ENCODE assay signal across 13 mouse cellular contexts in the genomic region with DNA sequence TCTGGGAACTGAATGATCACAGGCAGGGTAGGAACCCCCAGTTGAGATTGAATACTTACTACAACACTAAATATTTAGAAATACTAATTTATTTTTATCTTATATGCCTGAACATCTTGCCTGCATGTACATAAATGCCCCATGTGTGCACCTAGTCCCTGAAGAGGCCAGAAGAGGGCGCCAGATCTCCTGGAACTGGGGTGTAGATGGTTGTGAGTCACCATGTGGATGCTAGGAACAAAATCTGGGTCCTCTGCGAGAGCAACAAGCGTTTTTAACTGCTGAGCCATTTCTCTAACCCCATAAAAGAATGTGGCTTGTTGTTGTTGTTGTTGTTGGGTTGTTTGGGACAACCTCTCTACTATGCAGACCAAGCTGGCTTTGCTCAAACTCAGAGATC. TPM values are rescaled to one million over a fixed set of nuclear protein-coding genes. Genes with fewer than 3 reads are reported as not detected.
DNase-seq lines count a peak whose midpoint lies in the region; ATAC-seq and TF ChIP-seq lines count a peak whose summit lies in the region.
"Had no signal": no experiment of that assay in that cellular context is flagged by ENCODE, and none has a peak within 500 bp of the region (broad histone marks: within the 10 kb centered on the region; RNA-seq: fewer than 3 reads in every experiment).

No protein-coding gene starts in this region.

- H3K9ac ChIP-seq in kidney, postnatal 0 days (ENCODE audit: low read depth, low read length) = no peak overlapping the region
- H3K9ac ChIP-seq in midbrain, embryonic 14.5 days (replicated peaks; ENCODE audit: low read length) = no peak overlapping the region
- H3K9ac ChIP-seq: forebrain, embryonic 13.5 days had no signal

- 0 out of 2 replicates have a peak, but pooled peaks cover 5% of the 10 kb centered on the region for H3K4me1 ChIP-seq in kidney, postnatal 0 days (replicated peaks; ENCODE audit: insufficient read depth, low read length)
- H3K4me1 ChIP-seq in bone marrow macrophage, adult 2 months (ENCODE audit: control insufficient read depth, insufficient read depth, low read length) = peaks cover 12% of the 10 kb centered on the region
- H3K4me1 ChIP-seq in midbrain, embryonic 14.5 days (ENCODE audit: control insufficient read depth, insufficient read depth, low read length) = no peaks in the 10 kb centered on the region

- DNase-seq in kidney, postnatal 0 days (ENCODE audit: low spot score) = no peak
- DNase-seq in kidney, adult 8-10 months = no peak
- peak; percentile 45 for DNase-seq in 3T3-L1 (ENCODE audit: low read depth, low spot score)
- DNase-seq in CD4-positive helper T cell, adult 2 months (ENCODE audit: low read depth, low spot score) = peak; percentile 59
- no peak for DNase-seq in embryo, embryonic 10.5 days (ENCODE audit: low spot score)
- DNase-seq in midbrain, embryonic 14.5 days = no peak
- no peak for DNase-seq in left cerebral cortex, adult 18-20 months (ENCODE audit: low spot score in 2 of 2)
- DNase-seq: kidney, postnatal 4 days; right cerebral cortex, adult 18-20 months had no signal

- 70% methylated on average over 3 of the region's 3 CpGs for WGBS in kidney, postnatal 0 days
- 63% methylated on average over 3 of the region's 3 CpGs for WGBS in midbrain, embryonic 14.5 days

- no peak overlapping the region for H3K4me3 ChIP-seq in kidney, postnatal 0 days (replicated peaks; ENCODE audit: low read depth, low read length)
- H3K4me3 ChIP-seq in bone marrow macrophage, adult 2 months (ENCODE audit: insufficient read depth, low read length) = no peak overlapping the region
- no peak overlapping the region for H3K4me3 ChIP-seq in midbrain, embryonic 14.5 days (replicated peaks; ENCODE audit: low read depth, low read length)
- H3K4me3 ChIP-seq: forebrain, embryonic 13.5 days; hindbrain, embryonic 10.5 days had no signal

- no peaks in the 10 kb centered on the region for H3K9me3 ChIP-seq in kidney, postnatal 0 days (replicated peaks; ENCODE audit: low read length)
- no peaks in the 10 kb centered on the region for H3K9me3 ChIP-seq in midbrain, embryonic 14.5 days (ENCODE audit: control insufficient read depth, low read length)
- H3K9me3 ChIP-seq: forebrain, embryonic 13.5 days; hindbrain, embryonic 10.5 days had no signal

- no peaks in the 10 kb centered on the region for H3K27me3 ChIP-seq in kidney, postnatal 0 days (ENCODE audit: insufficient read depth, low read length)
- no peaks in the 10 kb centered on the region for H3K27me3 ChIP-seq in midbrain, embryonic 14.5 days (ENCODE audit: control insufficient read depth, insufficient read depth, low read length)
- H3K27me3 ChIP-seq: forebrain, embryonic 13.5 days had no signal

- peak; percentile 45; the same call in 1 of the 2 replicates for TF ChIP-seq CTCF in kidney, postnatal 0 days (IDR thresholded peaks at IDR 0.05; ENCODE audit: low read depth)
- peak; percentile 25; the same call in 1 of the 2 replicates for TF ChIP-seq CTCF in bone marrow macrophage, adult 2 months (IDR thresholded peaks at IDR 0.05; ENCODE audit: low read depth, low read length)

- no peak overlapping the region for H3K4me2 ChIP-seq in kidney, postnatal 0 days (ENCODE audit: low read length)
- no peak overlapping the region for H3K4me2 ChIP-seq in midbrain, embryonic 14.5 days (ENCODE audit: low read length)
- H3K4me2 ChIP-seq: forebrain, embryonic 13.5 days had no signal

- H3K27ac ChIP-seq in kidney, postnatal 0 days = no peak overlapping the region
- H3K27ac ChIP-seq in bone marrow macrophage, adult 2 months (ENCODE audit: insufficient read depth, low read depth, low read length) = no peak overlapping the region
- H3K27ac ChIP-seq in midbrain, embryonic 14.5 days (replicated peaks; ENCODE audit: low read depth, low read length) = no peak overlapping the region
- H3K27ac ChIP-seq: forebrain, embryonic 13.5 days; hindbrain, embryonic 10.5 days had no signal

- TF ChIP-seq POLR2A in bone marrow macrophage, adult 2 months (IDR thresholded peaks at IDR 0.05; ENCODE audit: borderline replicate concordance, low read depth, low read length) = no peak

- no peak for ATAC-seq in kidney, postnatal 0 days (replicated peaks; ENCODE audit: low FRiP score, low read depth)
- no peak for ATAC-seq in midbrain, embryonic 14.5 days (ENCODE audit: low FRiP score, low TSS enrichment)
- ATAC-seq: activated CD4-positive, CD25-positive, alpha-beta regulatory T cell, adult 4 months; forebrain, embryonic 13.5 days had no signal

- H3K36me3 ChIP-seq in kidney, postnatal 0 days (ENCODE audit: insufficient read depth, low read length) = no peaks in the 10 kb centered on the region
- no peaks in the 10 kb centered on the region for H3K36me3 ChIP-seq in midbrain, embryonic 14.5 days (ENCODE audit: control insufficient read depth, insufficient read depth, low read length)
- H3K36me3 ChIP-seq: hindbrain, embryonic 10.5 days had no signal

RNA-seq across cellular contexts. Expression of gene Vdac1, which starts 11.9 kb away (rescaled TPM):
- 355 and 398 TPM in 2 replicates for polyA plus RNA-seq in kidney, postnatal 0 days (2015; fragmentation: Nextera tagmentation; extraction: Ambion mirVana)
- 116 and 118 TPM in 2 replicates for polyA plus RNA-seq in bone marrow macrophage, adult 2 months (2012; ENCODE audit: insufficient read depth, insufficient read length, missing spikeins)
- 275 and 348 TPM in 2 replicates for polyA plus RNA-seq in midbrain, embryonic 14.5 days (2014; fragmentation: Nextera tagmentation; extraction: Ambion mirVana)
- total RNA-seq in left cerebral cortex, adult 18-20 months (2021) = 100 to 1,000 TPM; 560 to 576 TPM

RNA-seq across cellular contexts. Expression of gene 9530068E07Rik, which starts 47.5 kb away (rescaled TPM):
- 228 and 245 TPM in 2 replicates for polyA plus RNA-seq in kidney, postnatal 0 days (2015; fragmentation: Nextera tagmentation; extraction: Ambion mirVana)
- 134 and 137 TPM in 2 replicates for polyA plus RNA-seq in bone marrow macrophage, adult 2 months (2012; ENCODE audit: insufficient read depth, insufficient read length, missing spikeins)
- 80.9 and 138 TPM in 2 replicates for polyA plus RNA-seq in midbrain, embryonic 14.5 days (2014; fragmentation: Nextera tagmentation; extraction: Ambion mirVana)
- 10 to 100 TPM; 57.1 to 61.6 TPM for total RNA-seq in left cerebral cortex, adult 18-20 months (2021)

Comparison
In these comparisons a context has a peak if more than half of its experiments do, and no peak if none do; other contexts are left out.
1. DNase-seq: peak in 3T3-L1 (single experiment) and CD4-positive helper T cell, adult 2 months (single experiment); none in kidney, postnatal 0 days (single experiment), kidney, adult 8-10 months (0 of 2), embryo, embryonic 10.5 days (single experiment), midbrain, embryonic 14.5 days (single experiment) and left cerebral cortex, adult 18-20 months (0 of 2).